8 mouse cellular contexts compared by ENCODE assay signal in the genomic region with DNA sequence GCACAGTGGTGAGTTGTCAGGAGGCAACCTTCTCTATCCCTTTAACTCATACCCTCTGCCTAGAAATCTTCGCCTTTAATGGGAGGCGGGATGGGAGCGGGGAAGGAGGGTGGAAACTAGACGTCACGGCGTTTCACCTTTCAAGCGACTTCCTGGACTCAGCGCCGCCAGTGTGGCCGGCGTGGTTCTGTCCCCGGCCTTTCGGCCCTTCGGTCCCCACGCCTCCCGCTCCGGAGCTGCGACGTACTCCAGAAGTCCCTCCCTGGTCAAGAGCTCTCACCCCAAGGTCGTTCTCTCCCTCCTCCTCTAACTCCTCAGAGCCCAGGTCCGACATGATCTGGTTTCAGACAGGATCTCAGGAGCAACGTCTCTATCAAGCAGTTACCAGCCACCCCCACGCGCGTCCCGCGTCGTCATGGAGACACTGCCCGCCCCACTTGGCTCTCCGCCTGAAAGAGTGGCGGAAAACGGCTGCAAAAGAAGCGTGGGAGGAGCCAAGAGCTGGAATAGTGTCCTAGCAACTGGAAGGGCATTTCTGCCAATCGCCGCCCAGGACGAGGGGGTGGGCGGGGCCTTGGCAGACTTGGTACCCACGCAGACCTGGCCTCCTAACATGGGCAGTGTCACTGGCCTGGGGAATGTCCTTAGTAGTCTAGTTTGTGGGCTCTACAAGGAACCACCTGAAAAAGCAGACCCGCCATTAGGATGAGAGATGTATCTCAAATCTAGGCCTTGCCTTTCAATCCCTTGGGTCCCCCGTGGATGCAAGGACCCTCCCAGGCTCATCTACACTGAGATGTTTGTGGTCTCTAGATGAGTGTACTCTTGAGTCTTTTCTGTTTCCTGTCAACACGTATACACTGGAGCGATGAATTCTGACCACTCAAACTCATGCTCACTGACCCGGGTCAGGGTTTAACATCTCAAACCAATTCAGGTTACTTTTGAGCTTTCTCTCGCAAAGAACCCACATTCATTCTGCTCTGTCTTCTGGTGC. TPM values are rescaled to one million over a fixed set of nuclear protein-coding genes. Genes with fewer than 3 reads are reported as not detected.
DNase-seq lines count a peak whose midpoint lies in the region; ATAC-seq and TF ChIP-seq lines count a peak whose summit lies in the region.

A gene (minus strand): TSS at position 462 of the 997 bp plus-strand sequence.

- H3K9me3 ChIP-seq in erythroblast, embryonic 14.5 days (ENCODE audit: control insufficient read depth, low read length), result no peaks in the 10 kb centered on the region
- no peaks in the 10 kb centered on the region for H3K9me3 ChIP-seq in heart, embryonic 10.5 days
- H3K9me3 ChIP-seq in kidney, embryonic 14.5 days (ENCODE audit: control insufficient read depth, low read length), result no peaks in the 10 kb centered on the region
- H3K9me3 ChIP-seq in limb, embryonic 13.5 days, result no peaks in the 10 kb centered on the region
- no peaks in the 10 kb centered on the region for H3K9me3 ChIP-seq in midbrain, embryonic 14.5 days (ENCODE audit: control insufficient read depth, low read length)

- H3K4me3 ChIP-seq in erythroblast, embryonic 14.5 days (replicated peaks), result peak within 1 kb of the TSS; percentile 31
- H3K4me3 ChIP-seq in heart, embryonic 10.5 days, result peak within 1 kb of the TSS; percentile 59
- H3K4me3 ChIP-seq in kidney, embryonic 14.5 days (ENCODE audit: low read length), result peak within 1 kb of the TSS; percentile 52
- H3K4me3 ChIP-seq in limb, embryonic 13.5 days, result peak within 1 kb of the TSS; percentile 51
- peak within 1 kb of the TSS; percentile 44 for H3K4me3 ChIP-seq in midbrain, embryonic 14.5 days (replicated peaks; ENCODE audit: low read depth, low read length)
- H3K4me3 ChIP-seq in small intestine, adult 2 months (ENCODE audit: low read depth, low read length), result peak within 1 kb of the TSS; percentile 65

- ATAC-seq in kidney, embryonic 14.5 days (ENCODE audit: low FRiP score, low TSS enrichment), result peak; percentile 92
- peak; percentile 82 for ATAC-seq in limb, embryonic 13.5 days (ENCODE audit: low FRiP score, low read depth)
- peak; percentile 93 for ATAC-seq in midbrain, embryonic 14.5 days (ENCODE audit: low FRiP score, low TSS enrichment)

- peak within 1 kb of the TSS; percentile 63; the same call in 1 of the 2 replicates for H3K27ac ChIP-seq in heart, embryonic 10.5 days
- H3K27ac ChIP-seq in kidney, embryonic 14.5 days (ENCODE audit: low read depth, low read length), result no peak within 1 kb of the TSS
- H3K27ac ChIP-seq in limb, embryonic 13.5 days, result no peak within 1 kb of the TSS
- 0 out of 2 replicates have a peak within 1 kb of the TSS, but pooled peaks have one; percentile 20 for H3K27ac ChIP-seq in midbrain, embryonic 14.5 days (replicated peaks; ENCODE audit: low read depth, low read length)
- H3K27ac ChIP-seq in small intestine, adult 2 months (ENCODE audit: insufficient read depth, low read depth, low read length), result no peak within 1 kb of the TSS

- 10% methylated on average over 44 of the region's 44 CpGs for WGBS in heart, embryonic 10.5 days
- 7% methylated on average over 44 of the region's 44 CpGs for WGBS in kidney, embryonic 14.5 days
- 9% methylated on average over 44 of the region's 44 CpGs for WGBS in limb, embryonic 13.5 days
- WGBS in midbrain, embryonic 14.5 days, result 9% methylated on average over 44 of the region's 44 CpGs
- 10% methylated on average over 44 of the region's 44 CpGs for WGBS in small intestine, adult 2 months

- peak within 1 kb of the TSS; percentile 40 for H3K9ac ChIP-seq in kidney, embryonic 14.5 days (ENCODE audit: low read depth, low read length)
- peak within 1 kb of the TSS; percentile 66 for H3K9ac ChIP-seq in limb, embryonic 13.5 days
- H3K9ac ChIP-seq in midbrain, embryonic 14.5 days (replicated peaks; ENCODE audit: low read length), result peak within 1 kb of the TSS; percentile 46

- H3K36me3 ChIP-seq in erythroblast, embryonic 14.5 days (ENCODE audit: control insufficient read depth), result no peaks in the 10 kb centered on the region
- H3K36me3 ChIP-seq in heart, embryonic 10.5 days, result no peaks in the 10 kb centered on the region
- no peaks in the 10 kb centered on the region for H3K36me3 ChIP-seq in kidney, embryonic 14.5 days (ENCODE audit: control insufficient read depth, insufficient read depth, low read length)
- no peaks in the 10 kb centered on the region for H3K36me3 ChIP-seq in limb, embryonic 13.5 days
- H3K36me3 ChIP-seq in midbrain, embryonic 14.5 days (ENCODE audit: control insufficient read depth, insufficient read depth, low read length), result no peaks in the 10 kb centered on the region
- H3K36me3 ChIP-seq in small intestine, adult 2 months (ENCODE audit: control insufficient read depth, insufficient read depth, low read length), result no peaks in the 10 kb centered on the region

- no peak for TF ChIP-seq CTCF in small intestine, adult 2 months (IDR thresholded peaks at IDR 0.05; ENCODE audit: extremely low read depth, insufficient read length, insufficient replicate concordance, low read depth, low read length)

- peak; percentile 95 for DNase-seq in brain, adult 2 months (ENCODE audit: low read depth, low spot score)
- peak; percentile 95 for DNase-seq in heart, embryonic 10.5 days (ENCODE audit: low spot score)
- DNase-seq in midbrain, embryonic 14.5 days, result peak; percentile 96
- DNase-seq in adipocyte (ENCODE audit: low spot score), result no peak

- peaks cover 12% of the 10 kb centered on the region for H3K27me3 ChIP-seq in erythroblast, embryonic 14.5 days (ENCODE audit: control insufficient read depth)
- H3K27me3 ChIP-seq in heart, embryonic 10.5 days (ENCODE audit: insufficient read depth, poor library complexity, severe bottlenecking), result peaks cover 9% of the 10 kb centered on the region
- H3K27me3 ChIP-seq in kidney, embryonic 14.5 days (ENCODE audit: control insufficient read depth, insufficient read depth, low read length), result no peaks in the 10 kb centered on the region
- peaks cover 4% of the 10 kb centered on the region; the same call in 1 of the 2 replicates for H3K27me3 ChIP-seq in limb, embryonic 13.5 days
- no peaks in the 10 kb centered on the region for H3K27me3 ChIP-seq in midbrain, embryonic 14.5 days (ENCODE audit: control insufficient read depth, insufficient read depth, low read length)
- no peaks in the 10 kb centered on the region for H3K27me3 ChIP-seq in small intestine, adult 2 months (ENCODE audit: control insufficient read depth, insufficient read depth, low read length)

- peak within 1 kb of the TSS; percentile 86 for H3K4me2 ChIP-seq in kidney, embryonic 14.5 days (replicated peaks; ENCODE audit: low read depth, low read length)
- H3K4me2 ChIP-seq in limb, embryonic 13.5 days (replicated peaks), result peak within 1 kb of the TSS; percentile 89
- peak within 1 kb of the TSS; percentile 90 for H3K4me2 ChIP-seq in midbrain, embryonic 14.5 days (ENCODE audit: low read length)

- peaks cover 9% of the 10 kb centered on the region for H3K4me1 ChIP-seq in erythroblast, embryonic 14.5 days (ENCODE audit: control insufficient read depth)
- peaks cover 20% of the 10 kb centered on the region for H3K4me1 ChIP-seq in heart, embryonic 10.5 days
- peaks cover 12% of the 10 kb centered on the region for H3K4me1 ChIP-seq in kidney, embryonic 14.5 days (ENCODE audit: control insufficient read depth, insufficient read depth, low read length)
- H3K4me1 ChIP-seq in limb, embryonic 13.5 days, result peaks cover 8% of the 10 kb centered on the region; the same call in 1 of the 2 replicates
- H3K4me1 ChIP-seq in midbrain, embryonic 14.5 days (ENCODE audit: control insufficient read depth, insufficient read depth, low read length), result 0 out of 2 replicates have a peak, but pooled peaks cover 7% of the 10 kb centered on the region
- H3K4me1 ChIP-seq in small intestine, adult 2 months (ENCODE audit: control insufficient read depth, insufficient read depth, insufficient read length, low read length), result peaks cover 6% of the 10 kb centered on the region; the same call in 1 of the 2 replicates

- TF ChIP-seq POLR2A in small intestine, adult 2 months (IDR thresholded peaks at IDR 0.05; ENCODE audit: low read depth, low read length), result no peak

RNA-seq across cellular contexts. Expression of the gene that starts here (rescaled TPM):
- not detected in 2 replicates for polyA plus RNA-seq in erythroblast, embryonic 14.5 days (2012)
- polyA plus RNA-seq in heart, embryonic 10.5 days (2016; fragmentation: Nextera tagmentation; extraction: Ambion mirVana), result 1.8 and 2.4 TPM in 2 replicates
- 1.2 and 1.6 TPM in 2 replicates for polyA plus RNA-seq in kidney, embryonic 14.5 days (2014; fragmentation: Nextera tagmentation; extraction: Ambion mirVana)
- polyA plus RNA-seq in limb, embryonic 13.5 days (2015; fragmentation: Nextera tagmentation; extraction: Ambion mirVana), result 0.48 and 0.59 TPM in 2 replicates
- 1.5 and 2.0 TPM in 2 replicates for polyA plus RNA-seq in midbrain, embryonic 14.5 days (2014; fragmentation: Nextera tagmentation; extraction: Ambion mirVana)
- 0.46 TPM in 1 of 2 replicates, not detected in the other for polyA plus RNA-seq in small intestine, adult 2 months (2012; rRNA removed)

Comparison
In these comparisons a context has a peak if more than half of its experiments do, and no peak if none do; other contexts are left out.
1. Peak in ATAC-seq, H3K4me3 ChIP-seq, H3K9ac ChIP-seq and H3K4me2 ChIP-seq in limb, embryonic 13.5 days; RNA of the gene not detected or under 1 TPM.
2. H3K27ac ChIP-seq: peak in heart, embryonic 10.5 days (single experiment) and midbrain, embryonic 14.5 days (single experiment); none in kidney, embryonic 14.5 days (single experiment), limb, embryonic 13.5 days (single experiment) and small intestine, adult 2 months (single experiment).
3. Peak in every context shown above with its lines, with median percentiles within 50 percentile points of each other: H3K4me3 ChIP-seq, ATAC-seq, H3K4me2 ChIP-seq and H3K9ac ChIP-seq.